Mouse (Mus musculus) heart, adult 2 months (tissue): Measurements from ENCODE around the gene Mesp1. TPM values are rescaled to one million over a fixed set of nuclear protein-coding genes. Genes with fewer than 3 reads are reported as not detected.

ENCODE experiments used
- DNase-seq, 2 experiments: peaks; one replicate each; pipeline ENCODE4 v3.0.0; 2021
- H3K27ac ChIP-seq: fragments of 200-600 bp; 2 replicates; pipeline ENCODE4 v1.8.1; 2022
- H3K27me3 ChIP-seq: fragments of 200-500 bp; 2 replicates; pipeline ENCODE4 v1.6.1; 2012; ENCODE audit warnings: mild to moderate bottlenecking, low read length, inconsistent platforms, mixed read lengths; ENCODE audit not compliant: control insufficient read depth, insufficient read depth
- H3K36me3 ChIP-seq: fragments of 200-500 bp; 2 replicates; pipeline ENCODE4 v1.6.1; 2012; ENCODE audit warnings: low read length, inconsistent platforms; ENCODE audit not compliant: control insufficient read depth, insufficient read depth
- H3K4me1 ChIP-seq: fragments of 200-500 bp; 2 replicates; pipeline ENCODE4 v1.6.1; 2011; ENCODE audit warnings: low read length; ENCODE audit not compliant: control insufficient read depth, insufficient read depth
- H3K4me3 ChIP-seq: fragments of 200-600 bp; 2 replicates; pipeline ENCODE4 v1.8.1; 2022
- H3K79me2 ChIP-seq: fragments of 200-500 bp; replicated peaks from 2 replicates; pipeline ENCODE4 v1.6.1; 2012; ENCODE audit warnings: mild to moderate bottlenecking, inconsistent platforms, low read length, moderate library complexity, mixed read lengths; ENCODE audit not compliant: control insufficient read depth, insufficient read depth
- H3K9ac ChIP-seq: fragments of 200-500 bp; 2 replicates; pipeline ENCODE4 v1.6.1; 2012; ENCODE audit warnings: low read depth, mild to moderate bottlenecking, control low read depth, inconsistent platforms, low read length, mixed read lengths
- CTCF ChIP-seq: fragments of 200-600 bp; IDR thresholded peaks from 2 replicates; pipeline ENCODE4 v1.8.1; 2022; ENCODE audit warnings: antibody characterized with exemption, mild to moderate bottlenecking, moderate library complexity
- EP300 ChIP-seq: fragments of 200-500 bp; IDR thresholded peaks from 2 replicates; pipeline ENCODE4 v1.6.1; 2011; ENCODE audit warnings: low read depth, low read length, control low read depth; ENCODE audit not compliant: insufficient read depth
- POLR2A ChIP-seq: fragments of 200-500 bp; IDR thresholded peaks from 2 replicates; pipeline ENCODE4 v1.6.1; 2011; ENCODE audit warnings: mild to moderate bottlenecking, low read depth, low read length, control low read depth; ENCODE audit not compliant: insufficient read depth
- WGBS: fragments of 180-500 bp; shearing (Covaris S2); methylation state at CpG from one replicate; pipeline ENCODE4 v1.1.7; 2018; 5-methylcytosine and 5-hydroxymethylcytosine counted together
- intact Hi-C: fragments of 180-260 bp; cut with DNase I; formaldehyde crosslinking; loops from one replicate; pipeline ENCODE4 v1.15.1; 2025
- polyA plus RNA-seq: library from polyadenylated mRNA; depleted of rRNA; stranded (reverse); fragments of >200 nt; gene quantifications from 2 replicates; pipeline ENCODE4 v1.2.3, GENCODE M21; 2012
- total RNA-seq, 2 experiments: library from RNA; stranded (reverse); gene quantifications; 2 replicates each; pipeline ENCODE4 v1.2.3; 2021

Gene Mesp1
- total and polyA plus RNA-seq, 3 experiments, result not detected

DNA sequence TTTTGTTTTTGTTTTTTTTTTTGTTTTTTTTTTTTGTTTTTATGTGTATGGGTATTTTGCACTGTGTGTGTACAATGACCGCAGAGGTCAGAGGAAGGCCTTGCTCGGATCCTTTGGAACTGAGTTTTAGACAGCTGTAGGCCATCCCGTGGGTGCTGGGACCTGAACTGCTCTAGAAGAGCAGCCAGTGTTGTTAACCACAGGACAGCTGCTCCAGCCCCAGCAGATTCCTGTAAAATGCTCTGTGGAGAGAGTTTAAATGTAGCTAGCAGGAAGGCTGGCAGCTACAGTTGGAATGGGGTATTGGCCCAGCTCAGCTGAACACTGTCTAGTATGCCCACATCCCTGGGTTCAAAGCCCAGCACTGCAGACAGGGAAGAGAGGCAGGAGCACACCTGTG is 23.9 kb downstream of the Mesp1 start:
- Histone ChIP-seq H3K9ac (no peak overlapping the region), H3K79me2 (no peaks in the 10 kb centered on the region), H3K4me3 (no peak overlapping the region), H3K36me3 (no peaks in the 10 kb centered on the region), H3K27me3 (no peaks in the 10 kb centered on the region), H3K4me1 (no peaks in the 10 kb centered on the region), H3K27ac (no peak overlapping the region)
- no peak for TF ChIP-seq CTCF
- TF ChIP-seq POLR2A, result no peak
- no peak for TF ChIP-seq EP300
- intact Hi-C loops, result no loop called here
- WGBS, result 73% methylated on average over 3 of the region's 3 CpGs
- DNase-seq, result no peak

- H3K9ac ChIP-seq, result no peak overlapping the region
- no peak for DNase-seq
- no peaks in the 10 kb centered on the region for H3K27me3 ChIP-seq
- H3K4me3 ChIP-seq, result no peak overlapping the region
- no peaks in the 10 kb centered on the region for H3K79me2 ChIP-seq
- no peaks in the 10 kb centered on the region for H3K36me3 ChIP-seq
- no peak for TF ChIP-seq POLR2A
- peak; percentile 30 for TF ChIP-seq CTCF
- intact Hi-C loops, result no loop called here
- WGBS, result 55% methylated on average over 1 of the region's 1 CpGs
- H3K4me1 ChIP-seq, result no peaks in the 10 kb centered on the region
- H3K27ac ChIP-seq, result no peak overlapping the region
Observed at GRCm38 (mm10) chr7:79765991-79766390, 27.6 kb downstream of the Mesp1 start.

DNA sequence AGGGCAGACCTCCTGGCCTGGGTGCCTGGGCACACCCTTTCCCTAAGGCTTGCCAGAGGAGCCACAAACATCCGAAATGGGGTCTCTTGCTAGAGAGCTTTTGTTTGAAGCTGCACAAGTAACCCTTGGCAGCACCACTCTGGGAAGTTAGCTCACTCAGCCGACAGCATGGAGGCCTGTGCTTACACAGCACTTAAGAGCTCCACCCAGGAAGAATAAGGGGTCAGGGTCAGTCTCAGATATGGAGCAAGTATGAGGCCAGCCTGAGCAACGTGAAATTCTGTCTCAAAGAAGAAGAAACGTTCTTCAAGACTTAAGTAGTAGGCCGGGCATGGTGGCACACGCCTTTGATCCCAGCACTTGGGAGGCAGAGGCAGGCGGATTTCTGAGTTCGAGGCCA is 31.5 kb downstream of the Mesp1 start:
- no peaks in the 10 kb centered on the region for H3K79me2 ChIP-seq
- no peaks in the 10 kb centered on the region for H3K4me1 ChIP-seq
- no peak overlapping the region for H3K9ac ChIP-seq
- intact Hi-C loops, result no loop called here
- H3K27ac ChIP-seq, result no peak overlapping the region
- no peaks in the 10 kb centered on the region for H3K27me3 ChIP-seq
- TF ChIP-seq CTCF (no peak), EP300 (no peak), POLR2A (no peak)
- WGBS, result 66% methylated on average over 8 of the region's 8 CpGs
- no peaks in the 10 kb centered on the region for H3K36me3 ChIP-seq
- no peak overlapping the region for H3K4me3 ChIP-seq
- DNase-seq, result no peak

- TF ChIP-seq EP300, result no peak
- TF ChIP-seq CTCF, result no peak
- TF ChIP-seq POLR2A, result no peak
- Histone ChIP-seq H3K27me3 (no peaks in the 10 kb centered on the region), H3K4me3 (no peak overlapping the region), H3K27ac (no peak overlapping the region), H3K36me3 (no peaks in the 10 kb centered on the region), H3K4me1 (no peaks in the 10 kb centered on the region), H3K79me2 (no peaks in the 10 kb centered on the region), H3K9ac (no peak overlapping the region)
- WGBS, result 54% methylated on average over 5 of the region's 5 CpGs
- DNase-seq, result no peak
- intact Hi-C loops, result no loop called here
Observed at GRCm38 (mm10) chr7:79761124-79761876, 32.3 kb downstream of the Mesp1 start.

DNA sequence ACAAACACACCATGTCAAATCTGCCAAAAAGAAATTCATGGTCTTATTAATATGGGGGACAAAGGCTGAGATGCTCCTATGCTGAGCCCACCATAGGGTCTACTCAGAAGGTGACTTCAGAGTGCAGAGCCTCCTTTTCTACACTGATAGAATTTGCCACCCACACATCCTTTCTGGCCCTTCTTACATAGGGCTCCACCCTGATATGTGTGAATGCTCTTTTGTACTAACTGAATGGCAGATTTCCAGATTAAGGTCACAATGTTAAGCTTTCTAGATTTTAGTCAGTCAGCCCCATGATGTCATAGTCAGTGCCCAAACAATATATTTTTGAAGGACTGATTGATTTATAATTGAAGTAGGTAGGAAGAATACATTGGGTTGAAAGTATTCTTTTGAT is 33.8 kb downstream of the Mesp1 start:
- Histone ChIP-seq H3K79me2 (no peaks in the 10 kb centered on the region), H3K4me3 (no peak overlapping the region), H3K9ac (no peak overlapping the region), H3K4me1 (no peaks in the 10 kb centered on the region), H3K27ac (no peak overlapping the region), H3K27me3 (no peaks in the 10 kb centered on the region), H3K36me3 (no peaks in the 10 kb centered on the region)
- no peak for DNase-seq
- TF ChIP-seq EP300, result no peak
- intact Hi-C loops, result no loop called here

- Histone ChIP-seq H3K9ac (no peak overlapping the region), H3K79me2 (no peaks in the 10 kb centered on the region), H3K27me3 (no peaks in the 10 kb centered on the region), H3K27ac (no peak overlapping the region), H3K4me1 (no peaks in the 10 kb centered on the region), H3K4me3 (no peak overlapping the region), H3K36me3 (no peaks in the 10 kb centered on the region)
- TF ChIP-seq CTCF (no peak), EP300 (no peak), POLR2A (no peak)
- 61% methylated on average over 6 of the region's 6 CpGs for WGBS
- DNase-seq, result no peak
- intact Hi-C loops, result no loop called here
Observed at GRCm38 (mm10) chr7:79758176-79758575, 35.4 kb downstream of the Mesp1 start.
